In genomic region chr11:100714534-100714915, GRCm38 (mm10) we compare ENCODE assay signal across 7 mouse cellular contexts. TPM values are rescaled to one million over a fixed set of nuclear protein-coding genes. Genes with fewer than 3 reads are reported as not detected.
DNase-seq lines count a peak whose midpoint lies in the region; ATAC-seq lines count a peak whose summit lies in the region.

No protein-coding gene starts in this region.

- H3K9ac ChIP-seq in forebrain, embryonic 15.5 days (replicated peaks), result peak overlapping the region; percentile 10; the same call in 1 of the 2 replicates
- no peak overlapping the region for H3K9ac ChIP-seq in hindbrain, embryonic 12.5 days

- H3K4me3 ChIP-seq in forebrain, embryonic 15.5 days, result no peak overlapping the region
- H3K4me3 ChIP-seq in hindbrain, embryonic 12.5 days, result no peak overlapping the region

- H3K9me3 ChIP-seq in forebrain, embryonic 15.5 days, result no peaks in the 10 kb centered on the region
- H3K9me3 ChIP-seq in hindbrain, embryonic 12.5 days (replicated peaks), result no peaks in the 10 kb centered on the region

- WGBS in forebrain, embryonic 15.5 days, result 42% methylated on average over 6 of the region's 6 CpGs
- WGBS in hindbrain, embryonic 12.5 days, result 50% methylated on average over 6 of the region's 6 CpGs

- DNase-seq in R1 (ENCODE audit: low read depth, low spot score), result peak; percentile 77
- DNase-seq in cerebellum, adult 11-12 months, result peak; percentile 69
- DNase-seq in layer of hippocampus, postnatal 36 days, result peak; percentile 68 to 74
- peak; percentile 71 to 85 for DNase-seq in lung, postnatal 4 days
- peak; percentile 67 to 74 for DNase-seq in right cerebral cortex, postnatal 36 days (ENCODE audit: low spot score in 2 of 2)

- peaks cover 41% of the 10 kb centered on the region for H3K36me3 ChIP-seq in forebrain, embryonic 15.5 days
- H3K36me3 ChIP-seq in hindbrain, embryonic 12.5 days, result peaks cover 52% of the 10 kb centered on the region

- no peak overlapping the region for H3K27ac ChIP-seq in forebrain, embryonic 15.5 days (replicated peaks)
- H3K27ac ChIP-seq in hindbrain, embryonic 12.5 days, result peak overlapping the region; percentile 44; the same call in 1 of the 2 replicates

- H3K4me2 ChIP-seq in forebrain, embryonic 15.5 days (replicated peaks), result no peak overlapping the region
- peak overlapping the region; percentile 45; the same call in 1 of the 2 replicates for H3K4me2 ChIP-seq in hindbrain, embryonic 12.5 days (replicated peaks)

- no peaks in the 10 kb centered on the region for H3K27me3 ChIP-seq in forebrain, embryonic 15.5 days
- H3K27me3 ChIP-seq in hindbrain, embryonic 12.5 days, result peaks cover 5% of the 10 kb centered on the region; the same call in 1 of the 2 replicates

- ATAC-seq in forebrain, embryonic 15.5 days (replicated peaks), result no peak
- ATAC-seq in hindbrain, embryonic 12.5 days (ENCODE audit: low FRiP score), result no peak

- H3K4me1 ChIP-seq in forebrain, embryonic 15.5 days, result peaks cover 25% of the 10 kb centered on the region
- peaks cover 30% of the 10 kb centered on the region for H3K4me1 ChIP-seq in hindbrain, embryonic 12.5 days

RNA-seq across cellular contexts. Expression of gene Hspb9, which starts 0.9 kb away (rescaled TPM):
- polyA plus RNA-seq in forebrain, embryonic 15.5 days (2015; fragmentation: Nextera tagmentation; extraction: Ambion mirVana), result 0.24 and 0.41 TPM in 2 replicates
- polyA plus RNA-seq in hindbrain, embryonic 12.5 days (2016; fragmentation: Nextera tagmentation; extraction: Ambion mirVana), result 0.35 and 0.38 TPM in 2 replicates
- not detected for total RNA-seq in layer of hippocampus, postnatal 36 days (2021)

RNA-seq across cellular contexts. Expression of gene Kat2a, which starts 2.3 kb away (rescaled TPM):
- polyA plus RNA-seq in forebrain, embryonic 15.5 days (2015; fragmentation: Nextera tagmentation; extraction: Ambion mirVana), result 53.1 and 54.4 TPM in 2 replicates
- polyA plus RNA-seq in hindbrain, embryonic 12.5 days (2016; fragmentation: Nextera tagmentation; extraction: Ambion mirVana), result 61.4 and 61.8 TPM in 2 replicates
- total RNA-seq in layer of hippocampus, postnatal 36 days (2021), result 10 to 100 TPM; 53.0 to 54.4 TPM

RNA-seq across cellular contexts. Expression of gene Dhx58, which starts 10.5 kb away (rescaled TPM):
- 1.4 and 2.4 TPM in 2 replicates for polyA plus RNA-seq in forebrain, embryonic 15.5 days (2015; fragmentation: Nextera tagmentation; extraction: Ambion mirVana)
- polyA plus RNA-seq in hindbrain, embryonic 12.5 days (2016; fragmentation: Nextera tagmentation; extraction: Ambion mirVana), result 1.4 and 2.7 TPM in 2 replicates
- total RNA-seq in layer of hippocampus, postnatal 36 days (2021), result 1 to 10 TPM; 1.5 to 3.4 TPM

RNA-seq across cellular contexts. Expression of gene Zfp385c, which starts 22.3 kb away (rescaled TPM):
- 0.23 and 0.31 TPM in 2 replicates for polyA plus RNA-seq in forebrain, embryonic 15.5 days (2015; fragmentation: Nextera tagmentation; extraction: Ambion mirVana)
- polyA plus RNA-seq in hindbrain, embryonic 12.5 days (2016; fragmentation: Nextera tagmentation; extraction: Ambion mirVana), result 0.53 and 0.74 TPM in 2 replicates
- total RNA-seq in layer of hippocampus, postnatal 36 days (2021), result under 1 TPM; 0.15 to 0.66 TPM

RNA-seq across cellular contexts. Expression of gene Rab5c, which starts 23.5 kb away (rescaled TPM):
- polyA plus RNA-seq in forebrain, embryonic 15.5 days (2015; fragmentation: Nextera tagmentation; extraction: Ambion mirVana), result 30.3 and 31.6 TPM in 2 replicates
- 17.7 and 19.9 TPM in 2 replicates for polyA plus RNA-seq in hindbrain, embryonic 12.5 days (2016; fragmentation: Nextera tagmentation; extraction: Ambion mirVana)
- 100 to 1,000 TPM; 143 to 149 TPM for total RNA-seq in layer of hippocampus, postnatal 36 days (2021)
